Mouse (Mus musculus) lung, postnatal 0 days (tissue): ENCODE data around the gene Vash2.

ENCODE experiments used
- CTCF ChIP-seq: IDR thresholded peaks from 2 replicates; pipeline ENCODE4 v1.5.1; 2016; ENCODE audit warnings: antibody characterized with exemption, mild to moderate bottlenecking
- EP300 ChIP-seq: IDR thresholded peaks from 2 replicates; pipeline ENCODE4 v1.6.1; 2016; ENCODE audit warnings: antibody characterized with exemption, mild to moderate bottlenecking, control low read depth

DNA sequence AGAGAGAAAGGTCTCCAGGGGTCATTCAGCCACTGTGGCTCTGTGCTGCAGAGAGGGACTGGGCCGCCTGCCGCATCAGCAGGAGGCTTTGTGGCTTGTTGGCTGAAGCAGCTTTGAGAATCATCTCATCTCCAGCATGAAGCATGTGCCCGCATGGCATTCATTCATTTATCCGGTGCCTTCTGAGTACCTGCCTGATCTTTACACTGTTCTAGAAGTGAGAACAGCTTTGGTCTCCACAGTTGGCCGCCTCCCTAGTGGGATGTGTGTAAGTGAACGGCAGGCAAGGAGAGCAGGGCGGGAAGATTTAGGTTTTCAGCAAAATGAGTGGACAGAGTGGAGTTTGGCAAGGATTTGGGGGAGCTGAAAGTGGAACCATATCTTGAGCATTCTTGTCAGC lies 39.3 kb downstream of the Vash2 start:
- no peak for TF ChIP-seq CTCF
- TF ChIP-seq EP300, result no peak
